Mouse (Mus musculus): ENCODE results near the gene Hoxa10.

- no peak for TF ChIP-seq CTCF (IDR thresholded peaks at IDR 0.05; ENCODE audit: borderline replicate concordance, insufficient read depth, low read depth, low read length)
- TF ChIP-seq POLR2A (IDR thresholded peaks at IDR 0.05; ENCODE audit: borderline replicate concordance, insufficient read depth, low read length), result no peak
Measured at GRCm38 (mm10) chr6:52203121-52203370, 37.6 kb downstream of the Hoxa10 start.
